Mouse (Mus musculus): ENCODE data around the gene Ndufa10. TPM values are rescaled to one million over a fixed set of nuclear protein-coding genes. Genes with fewer than 3 reads are reported as not detected.
"Not testable (repeated sequence)": the region's sequence is repeated elsewhere in the genome, so short reads cannot be mapped to it uniquely, and the experiment has no call there.

Ndufa10 gene
- 100 to 1,000 TPM; 338 to 372 TPM for total RNA-seq (2021)
- long read RNA-seq, experiment 1, transcript Ndufa10-201 (10 exons, 2,020 nt): major isoform, 433 of 459 reads
- long read RNA-seq, experiment 1, partial matches to known transcripts: 3 of 459 reads
- long read RNA-seq, experiment 1, other reads (novel, unspliced or antisense): 23 of 459 reads
- long read RNA-seq, experiment 2, transcript Ndufa10-201 (10 exons, 2,020 nt): major isoform, 380 of 423 reads
- long read RNA-seq, experiment 2, partial matches to known transcripts: 8 of 423 reads
- long read RNA-seq, experiment 2, other reads (novel, unspliced or antisense): 30 of 423 reads

GRCm38 (mm10) chr1:92473165-92474041 is at the start of gene Ndufa10:
TSS of gene Ndufa10 (minus strand) at chr1:92473860.
- DNase-seq (ENCODE audit: low spot score in 2 of 2): peak; percentile 95 to 96

GRCm38 (mm10) chr1:92521376-92521775 is 47.7 kb upstream of the Ndufa10 start:
- DNase-seq (ENCODE audit: low spot score in 2 of 2): peak in 1 of 2 experiments; percentile 33

GRCm38 (mm10) chr1:92519046-92519445 is 45.4 kb upstream of the Ndufa10 start:
- DNase-seq (ENCODE audit: low spot score in 2 of 2): no peak

GRCm38 (mm10) chr1:92518561-92518960 is 44.9 kb upstream of the Ndufa10 start, which contains the start of gene Olfr1414:
TSS of gene Olfr1414 (minus strand) at chr1:92518661.
- DNase-seq (ENCODE audit: low spot score in 2 of 2): no peak

- no peak for DNase-seq (ENCODE audit: low spot score in 2 of 2)
Observed at GRCm38 (mm10) chr1:92515390-92515789, 41.7 kb upstream of the Ndufa10 start.

GRCm38 (mm10) chr1:92511646-92512045 is 38.0 kb upstream of the Ndufa10 start:
- not testable (repeated sequence) for DNase-seq (ENCODE audit: low spot score in 2 of 2)

GRCm38 (mm10) chr1:92496001-92496400 is 22.3 kb upstream of the Ndufa10 start, which contains the start of gene Olfr1415:
TSS of gene Olfr1415 (minus strand) at chr1:92496101.
- no peak for DNase-seq (ENCODE audit: low spot score in 2 of 2)

GRCm38 (mm10) chr1:92485013-92485412 is 11.4 kb upstream of the Ndufa10 start, which contains the start of gene Olfr1416:
TSS of gene Olfr1416 (minus strand) at chr1:92485113.
- no peak for DNase-seq (ENCODE audit: low spot score in 2 of 2)

GRCm38 (mm10) chr1:92474066-92474578 is 462 bp upstream of the Ndufa10 start:
- DNase-seq (ENCODE audit: low spot score in 2 of 2): no peak

GRCm38 (mm10) chr1:92468891-92469290 is 4.8 kb downstream of the Ndufa10 start:
- DNase-seq (ENCODE audit: low spot score in 2 of 2): no peak

- DNase-seq (ENCODE audit: low spot score in 2 of 2): no peak
Observed at GRCm38 (mm10) chr1:92458416-92458815, 15.2 kb downstream of the Ndufa10 start.

GRCm38 (mm10) chr1:92457758-92458157 is 15.9 kb downstream of the Ndufa10 start:
- no peak for DNase-seq (ENCODE audit: low spot score in 2 of 2)

- no peak for DNase-seq (ENCODE audit: low spot score in 2 of 2)
Observed at GRCm38 (mm10) chr1:92453751-92454445, 19.8 kb downstream of the Ndufa10 start.

GRCm38 (mm10) chr1:92448293-92448692 is 25.4 kb downstream of the Ndufa10 start:
- DNase-seq (ENCODE audit: low spot score in 2 of 2): no peak

- no peak for DNase-seq (ENCODE audit: low spot score in 2 of 2)
Observed at GRCm38 (mm10) chr1:92441453-92442063, 32.1 kb downstream of the Ndufa10 start.

- no peak for DNase-seq (ENCODE audit: low spot score in 2 of 2)
Observed at GRCm38 (mm10) chr1:92440066-92440750, 33.5 kb downstream of the Ndufa10 start.

GRCm38 (mm10) chr1:92437678-92438271 is 35.9 kb downstream of the Ndufa10 start:
- DNase-seq (ENCODE audit: low spot score in 2 of 2): no peak

GRCm38 (mm10) chr1:92436831-92437321 is 36.8 kb downstream of the Ndufa10 start:
- DNase-seq (ENCODE audit: low spot score in 2 of 2): no peak

- no peak for DNase-seq (ENCODE audit: low spot score in 2 of 2)
Observed at GRCm38 (mm10) chr1:92434986-92435385, 38.7 kb downstream of the Ndufa10 start.

Data from gastrocnemius, postnatal 4 days (tissue).